Mouse (Mus musculus): ENCODE results near the gene Tbc1d25.

DNA sequence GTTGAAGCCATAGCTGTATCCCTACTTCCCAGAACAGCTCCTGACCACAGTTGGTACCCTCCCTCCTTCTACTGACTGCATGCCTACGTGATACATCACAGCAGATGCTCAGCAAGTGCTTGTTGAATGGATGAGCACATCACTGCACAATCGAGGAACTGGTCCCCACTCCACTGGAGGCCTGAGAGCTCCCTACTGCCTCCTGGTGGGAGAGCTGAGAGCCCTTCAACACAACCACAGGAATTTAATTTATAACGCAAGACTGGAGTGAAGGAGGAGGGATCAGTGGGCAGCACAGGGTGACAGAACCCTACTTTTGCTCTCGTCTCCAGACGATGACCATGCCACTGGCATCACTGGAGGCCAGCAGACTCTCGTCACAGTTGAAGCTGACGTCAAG lies 50.7 kb downstream of the Tbc1d25 start:
- TF ChIP-seq CTCF (conservative IDR thresholded peaks at IDR 0.05; ENCODE audit: low read length) (peak; percentile 58), NANOG (IDR thresholded peaks at IDR 0.05; ENCODE audit: borderline replicate concordance, low read length) (no peak), POU5F1 (IDR thresholded peaks at IDR 0.05; ENCODE audit: borderline replicate concordance, low read length) (no peak)
